Mouse (Mus musculus) intestine, embryonic 15.5 days (tissue): ENCODE measurements around the gene Ehd2. TPM values are rescaled to one million over a fixed set of nuclear protein-coding genes. Genes with fewer than 3 reads are reported as not detected.

Experiments
- ATAC-seq: fragments of 200-750 bp; cut with Nextera tagmentation; 2 replicates; pipeline ENCODE4 v1.8.0; 2017; ENCODE audit warnings: moderate TSS enrichment, moderate library complexity
- H3K27ac ChIP-seq: fragments of 300-500 bp; sonication (generic); 2 replicates; pipeline ENCODE4 v1.5.1; 2015; ENCODE audit warnings: mild to moderate bottlenecking, inconsistent platforms
- H3K27me3 ChIP-seq: fragments of 300-500 bp; sonication (generic); replicated peaks from 2 replicates; pipeline ENCODE4 v1.6.1; 2015; ENCODE audit warnings: inconsistent platforms
- H3K36me3 ChIP-seq: fragments of 300-500 bp; sonication (generic); 2 replicates; pipeline ENCODE4 v1.6.1; 2015; ENCODE audit warnings: inconsistent platforms
- H3K4me1 ChIP-seq: fragments of 300-500 bp; sonication (generic); replicated peaks from 2 replicates; pipeline ENCODE4 v1.6.1; 2015; ENCODE audit warnings: inconsistent platforms
- H3K4me2 ChIP-seq: fragments of 300-500 bp; sonication (generic); replicated peaks from 2 replicates; pipeline ENCODE4 v1.6.1; 2015; ENCODE audit warnings: mild to moderate bottlenecking, inconsistent platforms
- H3K4me3 ChIP-seq: fragments of 300-500 bp; sonication (generic); replicated peaks from 2 replicates; pipeline ENCODE4 v1.5.1; 2015; ENCODE audit warnings: inconsistent platforms
- H3K9ac ChIP-seq: fragments of 300-500 bp; sonication (generic); 2 replicates; pipeline ENCODE4 v1.6.1; 2015; ENCODE audit warnings: inconsistent platforms
- H3K9me3 ChIP-seq: fragments of 300-500 bp; sonication (generic); 2 replicates; pipeline ENCODE4 v1.6.1; 2016; ENCODE audit warnings: inconsistent platforms
- WGBS: fragments of 180-500 bp; shearing (Covaris S2); methylation state at CpG from one replicate; pipeline ENCODE4 v1.1.7; 2015; 5-methylcytosine and 5-hydroxymethylcytosine counted together
- polyA plus RNA-seq: library from polyadenylated mRNA; unstranded; fragments of >200 nt; fragmentation: Nextera tagmentation; extraction: Ambion mirVana; gene quantifications from 2 replicates; pipeline ENCODE4 v1.2.1, GENCODE M21; 2015

Gene Ehd2
- polyA plus RNA-seq, 1 experiment from 2014 or later: 50.9 TPM

- Histone ChIP-seq H3K27me3 (no peaks in the 10 kb centered on the region), H3K9ac (no peak overlapping the region), H3K4me1 (peaks cover 24% of the 10 kb centered on the region), H3K4me3 (no peak overlapping the region), H3K4me2 (no peak overlapping the region), H3K36me3 (peaks cover 19% of the 10 kb centered on the region), H3K9me3 (no peaks in the 10 kb centered on the region), H3K27ac (no peak overlapping the region)
- 90% methylated on average over 8 of the region's 8 CpGs for WGBS
- ATAC-seq: no peak
Observed at GRCm38 (mm10) chr7:15968322-15968721, 955 bp upstream of the Ehd2 start.

- no peak for ATAC-seq
- Histone ChIP-seq H3K9me3 (no peaks in the 10 kb centered on the region), H3K4me2 (peak overlapping the region; percentile 66), H3K27ac (no peak overlapping the region), H3K4me3 (peak overlapping the region; percentile 52), H3K36me3 (peaks cover 3% of the 10 kb centered on the region), H3K9ac (no peak overlapping the region), H3K27me3 (no peaks in the 10 kb centered on the region), H3K4me1 (peaks cover 42% of the 10 kb centered on the region)
- 73% methylated on average over 3 of the region's 3 CpGs for WGBS
Observed at GRCm38 (mm10) chr7:15966489-15966888, 878 bp downstream of the Ehd2 start.

GRCm38 (mm10) chr7:15963798-15964652, 3.3 kb downstream of the Ehd2 start:
- H3K9me3 ChIP-seq: no peaks in the 10 kb centered on the region
- no peaks in the 10 kb centered on the region for H3K27me3 ChIP-seq
- H3K36me3 ChIP-seq: 0 out of 2 replicates have a peak, but pooled peaks cover 3% of the 10 kb centered on the region
- 84% methylated on average over 32 of the region's 32 CpGs for WGBS
- peak overlapping the region; percentile 48 for H3K4me2 ChIP-seq
- ATAC-seq: no peak
- peaks cover 48% of the 10 kb centered on the region for H3K4me1 ChIP-seq
- peak overlapping the region; percentile 91 for H3K27ac ChIP-seq
- H3K9ac ChIP-seq: no peak overlapping the region
- no peak overlapping the region for H3K4me3 ChIP-seq

GRCm38 (mm10) chr7:15962311-15963288, 4.8 kb downstream of the Ehd2 start:
- Histone ChIP-seq H3K9me3 (no peaks in the 10 kb centered on the region), H3K4me3 (peak overlapping the region; percentile 7; the same call in 1 of the 2 replicates), H3K27ac (peak overlapping the region; percentile 91), H3K27me3 (no peaks in the 10 kb centered on the region), H3K36me3 (0 out of 2 replicates have a peak, but pooled peaks cover 4% of the 10 kb centered on the region), H3K4me1 (peaks cover 48% of the 10 kb centered on the region), H3K4me2 (peak overlapping the region; percentile 48), H3K9ac (peak overlapping the region; percentile 29; the same call in 1 of the 2 replicates)
- ATAC-seq: peak; percentile 82
- 30% methylated on average over 12 of the region's 12 CpGs for WGBS

GRCm38 (mm10) chr7:15961798-15962197, 5.6 kb downstream of the Ehd2 start:
- Histone ChIP-seq H3K4me1 (peaks cover 48% of the 10 kb centered on the region), H3K4me3 (no peak overlapping the region)

GRCm38 (mm10) chr7:15961239-15961638, 6.1 kb downstream of the Ehd2 start:
- Histone ChIP-seq H3K27me3 (no peaks in the 10 kb centered on the region), H3K9me3 (no peaks in the 10 kb centered on the region), H3K4me1 (peaks cover 46% of the 10 kb centered on the region), H3K9ac (no peak overlapping the region), H3K4me2 (no peak overlapping the region), H3K4me3 (no peak overlapping the region), H3K27ac (peak overlapping the region; percentile 91; the same call in 1 of the 2 replicates), H3K36me3 (peaks cover 10% of the 10 kb centered on the region; the same call in 1 of the 2 replicates)
- WGBS: 52% methylated on average over 4 of the region's 4 CpGs
- no peak for ATAC-seq

More at GRCm38 (mm10) chr7:15961798-15962197, 5.6 kb downstream of the Ehd2 start:
- Histone ChIP-seq H3K4me2 (peak overlapping the region; percentile 48; the same call in 1 of the 2 replicates), H3K27ac (peak overlapping the region; percentile 91), H3K27me3 (no peaks in the 10 kb centered on the region), H3K9me3 (no peaks in the 10 kb centered on the region), H3K36me3 (peaks cover 7% of the 10 kb centered on the region; the same call in 1 of the 2 replicates), H3K9ac (0 out of 2 replicates have a peak overlapping the region, but pooled peaks have one; percentile 23)
- 80% methylated on average over 7 of the region's 7 CpGs for WGBS
- no peak for ATAC-seq

GRCm38 (mm10) chr7:15960691-15961090, 6.7 kb downstream of the Ehd2 start:
- H3K4me3 ChIP-seq: no peak overlapping the region
- WGBS: 49% methylated on average over 4 of the region's 4 CpGs
- no peak for ATAC-seq
- 0 out of 2 replicates have a peak overlapping the region, but pooled peaks have one; percentile 44 for H3K27ac ChIP-seq
- peaks cover 43% of the 10 kb centered on the region for H3K4me1 ChIP-seq
- H3K4me2 ChIP-seq: no peak overlapping the region
- no peak overlapping the region for H3K9ac ChIP-seq
- H3K27me3 ChIP-seq: no peaks in the 10 kb centered on the region
- no peaks in the 10 kb centered on the region for H3K9me3 ChIP-seq
- peaks cover 10% of the 10 kb centered on the region; the same call in 1 of the 2 replicates for H3K36me3 ChIP-seq

- H3K27ac ChIP-seq: 0 out of 2 replicates have a peak overlapping the region, but pooled peaks have one; percentile 14
- no peak overlapping the region for H3K9ac ChIP-seq
- H3K4me1 ChIP-seq: peaks cover 10% of the 10 kb centered on the region
- H3K27me3 ChIP-seq: no peaks in the 10 kb centered on the region
- H3K4me2 ChIP-seq: no peak overlapping the region
- no peak overlapping the region for H3K4me3 ChIP-seq
- H3K9me3 ChIP-seq: no peaks in the 10 kb centered on the region
- ATAC-seq: no peak
- WGBS: 50% methylated on average over 5 of the region's 5 CpGs
- H3K36me3 ChIP-seq: peaks cover 26% of the 10 kb centered on the region
Observed at GRCm38 (mm10) chr7:15956143-15956542, 11.2 kb downstream of the Ehd2 start.

- 33% methylated on average over 7 of the region's 7 CpGs for WGBS
- H3K9me3 ChIP-seq: no peaks in the 10 kb centered on the region
- H3K36me3 ChIP-seq: peaks cover 28% of the 10 kb centered on the region
- H3K4me3 ChIP-seq: peak overlapping the region; percentile 18; the same call in 1 of the 2 replicates
- H3K4me1 ChIP-seq: peaks cover 7% of the 10 kb centered on the region; the same call in 1 of the 2 replicates
- peak overlapping the region; percentile 14; the same call in 1 of the 2 replicates for H3K27ac ChIP-seq
- peak; percentile 23; the same call in 1 of the 2 replicates for ATAC-seq
- H3K4me2 ChIP-seq: peak overlapping the region; percentile 51
- no peak overlapping the region for H3K9ac ChIP-seq
- no peaks in the 10 kb centered on the region for H3K27me3 ChIP-seq
Observed at GRCm38 (mm10) chr7:15955509-15955908, 11.9 kb downstream of the Ehd2 start.

- Histone ChIP-seq H3K9ac (no peak overlapping the region), H3K27me3 (no peaks in the 10 kb centered on the region), H3K27ac (no peak overlapping the region), H3K36me3 (peaks cover 30% of the 10 kb centered on the region), H3K4me3 (peak overlapping the region; percentile 18; the same call in 1 of the 2 replicates), H3K4me2 (peak overlapping the region; percentile 51), H3K9me3 (no peaks in the 10 kb centered on the region), H3K4me1 (peaks cover 7% of the 10 kb centered on the region; the same call in 1 of the 2 replicates)
- 12% methylated on average over 21 of the region's 21 CpGs for WGBS
- peak; percentile 57 for ATAC-seq
Observed at GRCm38 (mm10) chr7:15954978-15955443, 12.4 kb downstream of the Ehd2 start.

- no peak; the same call in 1 of the 2 replicates for ATAC-seq
- Histone ChIP-seq H3K4me2 (no peak overlapping the region), H3K36me3 (peaks cover 28% of the 10 kb centered on the region), H3K27ac (no peak overlapping the region), H3K4me3 (no peak overlapping the region), H3K9ac (no peak overlapping the region), H3K9me3 (no peaks in the 10 kb centered on the region), H3K27me3 (no peaks in the 10 kb centered on the region), H3K4me1 (peaks cover 7% of the 10 kb centered on the region; the same call in 1 of the 2 replicates)
- 91% methylated on average over 7 of the region's 7 CpGs for WGBS
Observed at GRCm38 (mm10) chr7:15954436-15954835, 12.9 kb downstream of the Ehd2 start.
